Mouse (Mus musculus) bone marrow, adult 2 months (tissue): Measurements from ENCODE around the gene Twf2. TPM values are rescaled to one million over a fixed set of nuclear protein-coding genes. Genes with fewer than 3 reads are reported as not detected.
A peak's percentile ranks its signal among the peaks of the same experiment; 100 is the strongest.

Source experiments
- H3K27ac ChIP-seq: fragments of 200-500 bp; 2 replicates; pipeline ENCODE4 v1.5.1; 2012; ENCODE audit warnings: low read depth, mild to moderate bottlenecking, control low read depth, inconsistent platforms, low read length; ENCODE audit not compliant: control insufficient read depth, poor library complexity, insufficient read depth
- H3K4me1 ChIP-seq: fragments of 200-500 bp; 2 replicates; pipeline ENCODE4 v1.6.1; 2011; ENCODE audit warnings: low read length; ENCODE audit not compliant: control insufficient read depth, insufficient read depth
- H3K4me3 ChIP-seq: fragments of 200-500 bp; replicated peaks from 2 replicates; pipeline ENCODE3; 2011; ENCODE audit warnings: mild to moderate bottlenecking, low read depth, low read length, control low read depth; ENCODE audit not compliant: control insufficient read depth
- CTCF ChIP-seq: fragments of 200-500 bp; IDR thresholded peaks from 2 replicates; pipeline ENCODE4 v1.5.1; 2011; ENCODE audit warnings: low read length, control low read depth; ENCODE audit not compliant: control insufficient read depth, insufficient read depth
- POLR2A ChIP-seq: fragments of 200-500 bp; IDR thresholded peaks from 2 replicates; pipeline ENCODE4 v1.6.1; 2011; ENCODE audit warnings: low read depth, mild to moderate bottlenecking, control low read depth, low read length, borderline replicate concordance; ENCODE audit not compliant: control insufficient read depth
- WGBS: fragments of 180-500 bp; shearing (Covaris S2); methylation state at CpG from one replicate; pipeline ENCODE4 v1.1.7; 2018; 5-methylcytosine and 5-hydroxymethylcytosine counted together
- polyA plus RNA-seq: library from polyadenylated mRNA; stranded (reverse); fragments of >200 nt; gene quantifications from 2 replicates; pipeline ENCODE4 v1.2.4, GENCODE M21; 2011; ENCODE audit warnings: low replicate concordance; ENCODE audit not compliant: missing spikeins, insufficient read depth, insufficient read length

The Twf2 gene
- polyA plus RNA-seq = 21.7 and 63.2 TPM in 2 replicates

- Histone ChIP-seq H3K4me3 (peak within 1 kb of the TSS; percentile 99), H3K4me1 (peaks cover 2% of the 10 kb centered on the region; the same call in 1 of the 2 replicates), H3K27ac (peak within 1 kb of the TSS; percentile 80)
- WGBS = under 1% methylated on average over 61 of the region's 61 CpGs
- TF ChIP-seq CTCF (no peak), POLR2A (peak; percentile 80; the same call in 1 of the 2 replicates)
Measured at GRCm38 (mm10) chr9:106202819-106203636, at the start of gene Twf2. Twf2 (plus strand) TSS chr9:106203108.

- no peak for TF ChIP-seq POLR2A
- Histone ChIP-seq H3K4me1 (no peaks in the 10 kb centered on the region), H3K4me3 (no peak overlapping the region), H3K27ac (no peak overlapping the region)
- WGBS = 66% methylated on average over 9 of the region's 9 CpGs
Measured at GRCm38 (mm10) chr9:106154106-106154505, 48.8 kb upstream of the Twf2 start.

DNA sequence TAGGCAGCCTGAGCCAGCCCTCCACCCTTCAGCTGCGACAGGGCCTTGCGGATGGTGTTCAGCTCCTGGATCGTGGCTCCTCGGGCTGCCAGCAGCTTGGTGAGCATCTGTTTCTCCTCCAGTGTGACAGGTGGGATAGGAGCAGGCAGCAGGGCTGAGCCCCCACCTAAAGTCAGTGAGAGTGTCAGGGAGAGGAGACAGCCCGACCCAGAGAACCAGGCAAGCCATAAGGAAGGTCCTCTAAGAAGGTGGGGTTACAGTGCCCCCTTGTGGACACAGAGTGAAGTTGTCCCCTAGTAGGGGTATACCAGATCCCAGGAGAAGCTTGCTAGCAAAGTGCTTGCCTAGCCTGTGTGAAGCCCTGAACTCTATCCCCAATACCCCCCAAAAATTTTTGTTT is 46.5 kb upstream of the Twf2 start:
- no peak overlapping the region for H3K27ac ChIP-seq
- 88% methylated on average over 5 of the region's 5 CpGs for WGBS

GRCm38 (mm10) chr9:106156921-106157622 is 45.8 kb upstream of the Twf2 start:
- TF ChIP-seq POLR2A (no peak), CTCF (0 out of 2 replicates have a peak, but pooled peaks have one; percentile 6)

More for the DNA sequence above, 46.5 kb upstream of the Twf2 start:
- H3K4me3 ChIP-seq = no peak overlapping the region
- TF ChIP-seq POLR2A (no peak), CTCF (peak; percentile 72)
- H3K4me1 ChIP-seq = no peaks in the 10 kb centered on the region

GRCm38 (mm10) chr9:106157623-106157925 is 45.3 kb upstream of the Twf2 start:
- no peak overlapping the region for H3K4me3 ChIP-seq
- no peaks in the 10 kb centered on the region for H3K4me1 ChIP-seq
- 89% methylated on average over 10 of the region's 10 CpGs for WGBS
- no peak for TF ChIP-seq CTCF
- no peak for TF ChIP-seq POLR2A
- H3K27ac ChIP-seq = no peak overlapping the region

More at GRCm38 (mm10) chr9:106156921-106157622, 45.8 kb upstream of the Twf2 start:
- Histone ChIP-seq H3K4me1 (no peaks in the 10 kb centered on the region), H3K4me3 (no peak overlapping the region), H3K27ac (no peak overlapping the region)
- 92% methylated on average over 21 of the region's 21 CpGs for WGBS

DNA sequence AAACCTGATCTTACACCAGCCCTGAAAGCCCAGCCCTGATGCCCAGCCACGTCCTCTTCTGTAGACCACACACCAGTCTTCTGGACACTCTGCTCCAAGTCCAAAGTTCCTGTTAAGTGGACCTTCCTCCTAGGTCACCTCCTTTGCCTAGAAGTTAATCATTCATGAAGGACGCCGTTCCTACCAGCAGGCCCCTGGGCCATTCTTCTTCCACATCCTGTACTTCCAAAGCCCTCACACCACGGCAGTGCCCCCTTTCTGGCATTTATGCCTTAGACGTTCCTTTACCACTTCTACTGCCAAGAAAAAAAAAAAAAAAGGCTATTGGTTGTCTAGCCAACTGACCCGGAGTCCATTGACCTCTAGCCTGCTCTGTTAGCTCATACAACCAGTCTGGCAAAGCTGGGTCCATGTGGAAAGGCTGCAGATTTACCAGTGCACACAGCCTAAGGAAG is 44.8 kb upstream of the Twf2 start, which contains the start of gene Glyctk:
TSS of gene Glyctk (minus strand) at position 102 of the 455 bp plus-strand sequence.
- H3K4me1 ChIP-seq = no peaks in the 10 kb centered on the region
- no peak within 1 kb of the TSS for H3K27ac ChIP-seq
- WGBS = 82% methylated on average over 6 of the region's 6 CpGs
- TF ChIP-seq CTCF (no peak), POLR2A (no peak)
- H3K4me3 ChIP-seq = no peak within 1 kb of the TSS

GRCm38 (mm10) chr9:106159237-106159636 is 43.7 kb upstream of the Twf2 start:
- TF ChIP-seq CTCF (no peak), POLR2A (no peak)
- no peak overlapping the region for H3K4me3 ChIP-seq
- no peak overlapping the region for H3K27ac ChIP-seq
- no peaks in the 10 kb centered on the region for H3K4me1 ChIP-seq
- WGBS = 88% methylated on average over 9 of the region's 9 CpGs

DNA sequence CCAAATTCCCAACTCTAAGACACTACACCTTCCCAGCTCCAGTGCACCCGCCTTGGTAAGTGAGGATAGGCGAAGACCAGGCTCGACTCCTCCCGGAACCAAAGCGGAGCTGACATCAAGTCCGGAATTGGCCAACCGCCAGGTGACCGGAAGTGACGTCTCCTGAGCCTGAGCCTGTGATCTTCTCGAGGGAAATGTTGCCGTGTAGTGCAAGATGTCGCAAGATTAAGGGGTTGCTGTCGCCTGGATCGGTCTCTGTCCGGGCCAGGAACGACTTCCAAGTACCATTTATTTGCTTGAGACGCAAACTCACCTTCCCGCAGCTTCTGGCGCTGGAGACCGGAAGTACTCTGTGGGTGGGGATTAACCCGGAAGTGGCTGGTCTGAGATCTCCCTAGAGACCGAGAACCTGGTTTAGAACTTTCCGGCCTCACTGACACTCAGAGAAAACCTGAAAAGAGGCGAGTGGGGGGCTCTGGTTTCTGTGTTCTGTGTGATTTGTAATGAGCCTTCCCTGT is 43.1 kb upstream of the Twf2 start:
- peak overlapping the region; percentile 88 for H3K27ac ChIP-seq
- WGBS = 1% methylated on average over 24 of the region's 24 CpGs
- no peaks in the 10 kb centered on the region for H3K4me1 ChIP-seq
- TF ChIP-seq CTCF = no peak
- 0 out of 2 replicates have a peak, but pooled peaks have one; percentile 42 for TF ChIP-seq POLR2A
- peak overlapping the region; percentile 69 for H3K4me3 ChIP-seq
